In genomic region chr5:64739311-64740261, GRCm38 (mm10) we compare ENCODE assay signal across 8 mouse cellular contexts.
DNase-seq lines count a peak whose midpoint lies in the region; ATAC-seq and TF ChIP-seq lines count a peak whose summit lies in the region.

No protein-coding gene starts in this region.

- 6% methylated on average over 15 of the region's 15 CpGs for WGBS in kidney, embryonic 14.5 days
- WGBS in hindbrain, embryonic 10.5 days: 5% methylated on average over 15 of the region's 15 CpGs
- 7% methylated on average over 15 of the region's 15 CpGs for WGBS in lung, embryonic 14.5 days
- WGBS in stomach, postnatal 0 days: 15% methylated on average over 15 of the region's 15 CpGs

- no peak for TF ChIP-seq CTCF in lung, embryonic 14.5 days (IDR thresholded peaks at IDR 0.05; ENCODE audit: low read depth)
- TF ChIP-seq CTCF in stomach, postnatal 0 days (IDR thresholded peaks at IDR 0.05; ENCODE audit: low read depth): no peak

- no peak for DNase-seq in kidney, adult 18-20 months
- DNase-seq in hindbrain, embryonic 10.5 days (ENCODE audit: low spot score): peak; percentile 77
- DNase-seq in lung, embryonic 14.5 days: peak; percentile 76
- DNase-seq in stomach, postnatal 0 days (ENCODE audit: low spot score): peak; percentile 31
- DNase-seq in right cerebral cortex, postnatal 4 days: no peak
- no peak for DNase-seq in left cerebral cortex, adult 8-10 months (ENCODE audit: low spot score in 2 of 2)

- H3K9ac ChIP-seq in kidney, embryonic 14.5 days (ENCODE audit: low read depth, low read length): peak overlapping the region; percentile 40; the same call in 1 of the 2 replicates
- no peak overlapping the region for H3K9ac ChIP-seq in lung, embryonic 14.5 days
- H3K9ac ChIP-seq in stomach, postnatal 0 days (ENCODE audit: low read length): peak overlapping the region; percentile 24; the same call in 1 of the 2 replicates

- TF ChIP-seq EP300 in stomach, postnatal 0 days (optimal IDR thresholded peaks at IDR 0.05): no peak

- H3K4me1 ChIP-seq in kidney, embryonic 14.5 days (ENCODE audit: control insufficient read depth, insufficient read depth, low read length): peaks cover 24% of the 10 kb centered on the region
- H3K4me1 ChIP-seq in hindbrain, embryonic 10.5 days (replicated peaks): peaks cover 47% of the 10 kb centered on the region
- H3K4me1 ChIP-seq in lung, embryonic 14.5 days (ENCODE audit: insufficient read depth): 0 out of 2 replicates have a peak, but pooled peaks cover 12% of the 10 kb centered on the region
- 0 out of 2 replicates have a peak, but pooled peaks cover 7% of the 10 kb centered on the region for H3K4me1 ChIP-seq in stomach, postnatal 0 days (replicated peaks; ENCODE audit: control insufficient read depth, insufficient read depth)

- H3K4me2 ChIP-seq in kidney, embryonic 14.5 days (replicated peaks; ENCODE audit: low read depth, low read length): peak overlapping the region; percentile 5; the same call in 1 of the 2 replicates
- H3K4me2 ChIP-seq in lung, embryonic 14.5 days: 0 out of 2 replicates have a peak overlapping the region, but pooled peaks have one; percentile 23
- H3K4me2 ChIP-seq in stomach, postnatal 0 days (replicated peaks; ENCODE audit: low read depth): no peak overlapping the region

- H3K27ac ChIP-seq in kidney, embryonic 14.5 days (ENCODE audit: low read depth, low read length): peak overlapping the region; percentile 85; the same call in 1 of the 2 replicates
- H3K27ac ChIP-seq in hindbrain, embryonic 10.5 days: peak overlapping the region; percentile 90
- peak overlapping the region; percentile 56 for H3K27ac ChIP-seq in lung, embryonic 14.5 days (ENCODE audit: low read depth)
- 0 out of 2 replicates have a peak overlapping the region, but pooled peaks have one; percentile 9 for H3K27ac ChIP-seq in stomach, postnatal 0 days (replicated peaks)

- H3K9me3 ChIP-seq in kidney, embryonic 14.5 days (ENCODE audit: control insufficient read depth, low read length): no peaks in the 10 kb centered on the region
- H3K9me3 ChIP-seq in hindbrain, embryonic 10.5 days: no peaks in the 10 kb centered on the region
- no peaks in the 10 kb centered on the region; the same call in 1 of the 2 replicates for H3K9me3 ChIP-seq in lung, embryonic 14.5 days (ENCODE audit: low read depth, low read length)
- H3K9me3 ChIP-seq in stomach, postnatal 0 days (ENCODE audit: control insufficient read depth, low read length): no peaks in the 10 kb centered on the region

- H3K4me3 ChIP-seq in kidney, embryonic 14.5 days (ENCODE audit: low read length): no peak overlapping the region
- H3K4me3 ChIP-seq in hindbrain, embryonic 10.5 days: peak overlapping the region; percentile 28
- no peak overlapping the region for H3K4me3 ChIP-seq in lung, embryonic 14.5 days (ENCODE audit: low read depth, low read length)
- H3K4me3 ChIP-seq in stomach, postnatal 0 days (ENCODE audit: low read depth, low read length): no peak overlapping the region

- ATAC-seq in kidney, embryonic 14.5 days (ENCODE audit: low FRiP score, low TSS enrichment): peak; percentile 94
- ATAC-seq in lung, embryonic 14.5 days (ENCODE audit: insufficient read depth): peak; percentile 82
- ATAC-seq in stomach, postnatal 0 days (ENCODE audit: low FRiP score, low TSS enrichment): peak; percentile 53; the same call in 1 of the 2 replicates
- no peak for ATAC-seq in inflammation-experienced regulatory T-cells, adult 6 months

- H3K27me3 ChIP-seq in kidney, embryonic 14.5 days (ENCODE audit: control insufficient read depth, insufficient read depth, low read length): no peaks in the 10 kb centered on the region
- H3K27me3 ChIP-seq in hindbrain, embryonic 10.5 days (ENCODE audit: insufficient read depth, poor library complexity, severe bottlenecking): no peaks in the 10 kb centered on the region
- no peaks in the 10 kb centered on the region for H3K27me3 ChIP-seq in lung, embryonic 14.5 days (ENCODE audit: insufficient read depth, low read length)
- no peaks in the 10 kb centered on the region for H3K27me3 ChIP-seq in stomach, postnatal 0 days (ENCODE audit: control insufficient read depth, insufficient read depth, low read length)

- H3K36me3 ChIP-seq in kidney, embryonic 14.5 days (ENCODE audit: control insufficient read depth, insufficient read depth, low read length): no peaks in the 10 kb centered on the region
- H3K36me3 ChIP-seq in hindbrain, embryonic 10.5 days: no peaks in the 10 kb centered on the region
- no peaks in the 10 kb centered on the region for H3K36me3 ChIP-seq in lung, embryonic 14.5 days (ENCODE audit: insufficient read depth)
- H3K36me3 ChIP-seq in stomach, postnatal 0 days (ENCODE audit: control insufficient read depth, insufficient read depth, low read length): no peaks in the 10 kb centered on the region

Comparison
In these comparisons a context has a peak if more than half of its experiments do, and no peak if none do; other contexts are left out.
1. H3K27ac ChIP-seq: peak in every context shown above with its lines; median percentile 90 in hindbrain, embryonic 10.5 days; 85 in kidney, embryonic 14.5 days; 56 in lung, embryonic 14.5 days; 9 in stomach, postnatal 0 days.
2. DNase-seq: peak in hindbrain, embryonic 10.5 days (single experiment), lung, embryonic 14.5 days (single experiment) and stomach, postnatal 0 days (single experiment); none in kidney, adult 18-20 months (single experiment), right cerebral cortex, postnatal 4 days (single experiment) and left cerebral cortex, adult 8-10 months (0 of 2).